Mouse (Mus musculus) C2C12 (cell line): Measurements from ENCODE around the gene 1700069L16Rik.

Experiments
- CTCF ChIP-seq: IDR thresholded peaks from one replicate; pipeline ENCODE4 v1.5.1; 2011; ENCODE audit not compliant: control insufficient read depth, insufficient read depth, insufficient read length
- FOSL1 ChIP-seq: IDR thresholded peaks from one replicate; pipeline ENCODE4 v1.8.0; 2011; ENCODE audit warnings: mild to moderate bottlenecking, low read length; ENCODE audit not compliant: poor library complexity, insufficient read depth, severe bottlenecking
- MAX ChIP-seq: IDR thresholded peaks from one replicate; pipeline ENCODE4 v1.6.1; 2011; ENCODE audit warnings: mild to moderate bottlenecking, control low read depth
- MYOD1 ChIP-seq: IDR thresholded peaks from one replicate; pipeline ENCODE4 v1.6.1; 2011; ENCODE audit warnings: low read depth; ENCODE audit not compliant: control insufficient read depth, insufficient read length
- MYOG ChIP-seq: IDR thresholded peaks from one replicate; pipeline ENCODE4 v1.6.1; 2011; ENCODE audit not compliant: control insufficient read depth, insufficient read length; ENCODE audit errors: extremely low read depth
- USF1 ChIP-seq: IDR thresholded peaks from one replicate; pipeline ENCODE4 v1.6.1; 2011; ENCODE audit warnings: low read depth, mild to moderate bottlenecking, control low read depth, moderate library complexity

GRCm38 (mm10) chr5:113674851-113675250 lies 49.7 kb downstream of the 1700069L16Rik start:
- no peak for TF ChIP-seq MAX
- no peak for TF ChIP-seq CTCF
- TF ChIP-seq MYOG = no peak
- no peak for TF ChIP-seq MYOD1
- TF ChIP-seq USF1 = no peak
- TF ChIP-seq FOSL1 = no peak
